Comparison of ENCODE assay signal across 14 mouse cellular contexts in the genomic region with DNA sequence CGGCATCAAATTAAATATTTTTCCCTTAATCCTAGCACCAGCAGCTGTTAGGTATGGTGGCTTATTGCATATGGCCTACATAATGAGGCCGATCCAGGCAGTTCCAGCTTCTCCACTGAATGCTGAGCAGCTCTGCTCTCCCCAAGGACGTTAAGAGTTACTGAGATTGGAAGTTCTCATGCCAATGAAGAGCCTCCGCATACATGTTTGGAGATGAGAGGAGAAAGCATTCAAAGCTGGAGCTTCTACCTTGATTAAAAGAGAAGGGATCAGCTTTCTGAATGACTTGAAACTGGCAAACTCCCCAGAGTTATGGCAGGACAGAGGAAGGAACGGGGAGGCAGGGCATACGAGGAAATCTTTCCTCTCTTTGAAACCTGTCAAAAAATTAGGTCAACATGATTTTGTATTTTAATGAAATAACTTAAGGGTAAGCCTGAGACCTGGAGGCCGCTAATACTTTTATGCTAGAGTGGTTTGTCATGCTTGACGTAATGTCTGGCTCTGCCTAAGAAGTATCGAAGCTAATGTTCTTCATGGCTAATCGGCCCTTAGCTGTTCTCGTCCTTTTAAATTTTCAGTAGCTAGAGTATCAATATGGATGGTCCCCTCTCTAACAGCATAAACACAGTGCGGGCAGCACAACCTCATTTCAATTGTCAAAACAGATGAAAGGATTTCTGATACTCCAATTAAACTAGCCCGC.
DNase-seq lines count a peak whose midpoint lies in the region; ATAC-seq and TF ChIP-seq lines count a peak whose summit lies in the region.
"Had no signal": no experiment of that assay in that cellular context is flagged by ENCODE, and none has a peak within 500 bp of the region (broad histone marks: within the 10 kb centered on the region; RNA-seq: fewer than 3 reads in every experiment).

No protein-coding gene starts in this region.

- no peak overlapping the region for H3K4me3 ChIP-seq in forebrain, postnatal 0 days (ENCODE audit: low read depth, low read length)
- no peak overlapping the region for H3K4me3 ChIP-seq in midbrain, embryonic 11.5 days (ENCODE audit: low read depth, low read length)
- H3K4me3 ChIP-seq: left cerebral cortex, adult 2 months had no signal

- no peak overlapping the region for H3K27ac ChIP-seq in forebrain, postnatal 0 days (ENCODE audit: low read depth, low read length)
- peak overlapping the region; percentile 60 for H3K27ac ChIP-seq in midbrain, embryonic 11.5 days (ENCODE audit: low read depth, low read length)
- H3K27ac ChIP-seq: left cerebral cortex, adult 2 months had no signal

- no peaks in the 10 kb centered on the region for H3K9me3 ChIP-seq in forebrain, postnatal 0 days (ENCODE audit: low read length)
- no peaks in the 10 kb centered on the region for H3K9me3 ChIP-seq in midbrain, embryonic 11.5 days (ENCODE audit: control insufficient read depth, low read length)

- no peaks in the 10 kb centered on the region for H3K36me3 ChIP-seq in forebrain, postnatal 0 days (ENCODE audit: insufficient read depth)
- no peaks in the 10 kb centered on the region for H3K36me3 ChIP-seq in midbrain, embryonic 11.5 days (ENCODE audit: control insufficient read depth, insufficient read depth, low read length)

- intact Hi-C loops in heart, postnatal 14 days (cut with DNase I): no loop called here

- no peaks in the 10 kb centered on the region for H3K4me1 ChIP-seq in forebrain, postnatal 0 days (ENCODE audit: insufficient read depth)
- H3K4me1 ChIP-seq in midbrain, embryonic 11.5 days (ENCODE audit: control insufficient read depth, insufficient read depth, low read length): peaks cover 9% of the 10 kb centered on the region

- no peaks in the 10 kb centered on the region for H3K27me3 ChIP-seq in forebrain, postnatal 0 days (ENCODE audit: insufficient read depth, low read length)
- no peaks in the 10 kb centered on the region for H3K27me3 ChIP-seq in midbrain, embryonic 11.5 days (ENCODE audit: control insufficient read depth, insufficient read depth, low read length)

- WGBS in forebrain, postnatal 0 days: 47% methylated on average over 13 of the region's 13 CpGs
- WGBS in midbrain, embryonic 11.5 days: 58% methylated on average over 13 of the region's 13 CpGs

- no peak for ATAC-seq in forebrain, postnatal 0 days
- peak; percentile 93 for ATAC-seq in midbrain, embryonic 11.5 days (ENCODE audit: low FRiP score)
- ATAC-seq in erythroid progenitor cell, adult 5-6 weeks (replicated peaks; ENCODE audit: low FRiP score, poor library complexity, severe bottlenecking): no peak
- ATAC-seq: CD4-positive, CD25-positive, alpha-beta regulatory T cell, adult 4 months; inflammation-experienced regulatory T-cells, adult 6 months had no signal

- no peak for TF ChIP-seq CTCF in forebrain, postnatal 0 days (IDR thresholded peaks at IDR 0.05; ENCODE audit: low read depth)

- no peak overlapping the region for H3K4me2 ChIP-seq in forebrain, postnatal 0 days (ENCODE audit: low read depth)
- H3K4me2 ChIP-seq in midbrain, embryonic 11.5 days: no peak overlapping the region
- H3K4me2 ChIP-seq: liver, embryonic 11.5 days had no signal

- peak; percentile 2 for DNase-seq in kidney, postnatal 14 days
- DNase-seq in kidney, postnatal 25 days: no peak
- peak; percentile 16 for DNase-seq in forebrain, postnatal 0 days
- peak; percentile 89 for DNase-seq in midbrain, embryonic 11.5 days (ENCODE audit: low spot score, missing footprints)
- peak; percentile 55 for DNase-seq in retina, embryonic 14.5 days (ENCODE audit: low spot score)
- DNase-seq in cerebellum, postnatal 36 days: no peak
- DNase-seq in heart, postnatal 14 days: no peak
- DNase-seq: cerebellum, adult 2 months; kidney, postnatal 10 days had no signal

- H3K9ac ChIP-seq in forebrain, postnatal 0 days: no peak overlapping the region
- no peak overlapping the region for H3K9ac ChIP-seq in midbrain, embryonic 11.5 days (ENCODE audit: low read length)

Comparison
In these comparisons a context has a peak if more than half of its experiments do, and no peak if none do; other contexts are left out.
1. DNase-seq: peak in kidney, postnatal 14 days (single experiment), forebrain, postnatal 0 days (single experiment), midbrain, embryonic 11.5 days (single experiment) and retina, embryonic 14.5 days (single experiment); none in kidney, postnatal 25 days (0 of 2), cerebellum, postnatal 36 days (0 of 2) and heart, postnatal 14 days (0 of 2).